Mouse (Mus musculus): ENCODE results near the gene Fam219a.

The Fam219a gene

DNA sequence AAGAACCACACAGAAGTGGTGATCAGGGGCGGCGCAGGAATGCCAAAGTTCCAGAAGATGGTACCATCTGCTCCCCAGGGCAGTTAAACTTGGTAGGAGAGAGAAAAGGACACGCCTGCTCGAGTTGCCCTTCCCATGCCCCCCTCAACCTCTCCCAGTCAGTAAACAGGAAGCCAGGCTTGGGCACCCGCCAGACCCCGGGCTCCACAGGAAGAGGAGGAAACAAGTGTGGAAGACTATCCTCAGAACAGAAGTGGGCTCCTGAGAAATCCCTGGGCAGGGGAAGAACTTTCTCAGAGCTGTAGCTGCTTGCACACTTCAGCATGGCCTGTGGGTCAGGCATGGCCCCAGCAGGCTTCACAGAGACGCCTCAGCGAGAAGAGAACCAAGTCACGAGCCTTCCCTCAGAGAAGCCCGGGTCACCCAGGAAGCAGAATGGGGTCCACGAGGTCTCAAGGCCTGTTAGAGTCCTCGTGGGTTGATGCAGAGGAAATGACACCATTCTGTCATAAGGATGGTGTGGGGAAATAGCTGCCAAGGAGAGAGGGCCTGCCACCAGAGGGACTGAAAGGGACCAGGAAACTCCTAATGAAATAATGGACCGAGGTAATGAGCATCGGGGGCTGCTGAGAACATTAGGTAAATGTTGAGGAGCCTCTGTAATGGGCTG, 14.2 kb downstream of the Fam219a start:
- WGBS: 56% methylated on average over 14 of the region's 14 CpGs

GRCm38 (mm10) chr4:41553116-41553515, 16.2 kb downstream of the Fam219a start:
- 68% methylated on average over 11 of the region's 11 CpGs for WGBS

DNA sequence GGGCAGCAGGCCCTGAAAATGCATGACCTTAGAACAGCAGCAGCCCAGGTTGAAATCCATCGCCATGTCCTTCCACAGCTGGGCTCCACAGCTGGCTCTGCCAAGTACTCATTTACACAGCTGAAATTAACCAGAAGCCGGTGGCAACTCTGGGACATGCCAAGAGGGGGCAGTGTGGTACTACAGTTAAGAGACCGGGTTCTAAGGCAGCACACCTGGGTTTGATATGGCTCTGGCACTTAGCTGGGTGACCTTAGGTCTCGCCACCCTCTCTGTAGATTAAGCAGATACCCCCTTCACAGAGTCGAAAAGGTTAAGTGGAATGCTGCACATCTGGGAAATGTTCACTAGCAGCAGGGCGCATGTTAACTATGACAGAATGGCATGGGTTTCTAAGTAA, 16.8 kb downstream of the Fam219a start:
- WGBS: 47% methylated on average over 6 of the region's 6 CpGs

GRCm38 (mm10) chr4:41547086-41547485, 22.3 kb downstream of the Fam219a start:
- 79% methylated on average over 1 of the region's 1 CpGs for WGBS

DNA sequence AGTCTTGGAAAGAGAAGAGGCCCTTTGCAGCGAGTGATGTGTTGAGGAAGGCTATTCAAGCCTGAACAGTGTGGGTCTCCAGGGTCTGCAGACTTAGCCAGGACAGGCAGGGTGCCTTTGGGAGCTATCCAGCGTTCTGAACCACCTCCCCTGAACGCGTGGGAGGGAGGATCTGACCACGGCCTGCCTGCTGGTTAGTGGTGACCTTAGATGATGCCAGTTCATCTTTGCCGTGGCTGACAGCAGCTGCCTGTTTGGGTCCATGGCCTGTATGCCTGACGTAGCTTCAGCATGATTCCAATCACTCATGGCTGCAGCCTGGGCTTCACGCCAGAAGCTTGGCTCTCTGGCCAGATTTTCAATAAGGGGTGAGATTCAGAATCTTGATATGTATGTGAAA, 23.4 kb downstream of the Fam219a start:
- WGBS: 15% methylated on average over 8 of the region's 8 CpGs

DNA sequence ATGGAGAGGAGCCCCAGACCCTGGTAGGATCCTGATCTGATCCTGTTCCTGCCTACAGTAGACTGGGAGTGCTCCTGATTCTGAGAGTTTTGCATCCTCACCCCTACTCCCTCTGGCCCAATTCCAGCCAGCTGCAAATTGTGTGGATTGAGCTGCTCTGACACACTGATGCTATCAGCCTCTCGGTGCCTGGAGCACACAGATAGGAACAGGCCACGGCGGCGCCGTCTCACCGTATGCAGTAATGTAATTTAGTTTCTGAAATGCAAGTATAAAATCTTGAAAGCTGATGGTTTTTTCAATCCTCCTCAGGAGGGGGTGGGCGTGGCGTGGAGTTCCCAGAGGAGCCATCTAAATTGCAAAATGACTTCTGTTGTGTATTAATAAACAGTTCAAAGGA, 27.2 kb downstream of the Fam219a start:
- WGBS: 60% methylated on average over 8 of the region's 8 CpGs

DNA sequence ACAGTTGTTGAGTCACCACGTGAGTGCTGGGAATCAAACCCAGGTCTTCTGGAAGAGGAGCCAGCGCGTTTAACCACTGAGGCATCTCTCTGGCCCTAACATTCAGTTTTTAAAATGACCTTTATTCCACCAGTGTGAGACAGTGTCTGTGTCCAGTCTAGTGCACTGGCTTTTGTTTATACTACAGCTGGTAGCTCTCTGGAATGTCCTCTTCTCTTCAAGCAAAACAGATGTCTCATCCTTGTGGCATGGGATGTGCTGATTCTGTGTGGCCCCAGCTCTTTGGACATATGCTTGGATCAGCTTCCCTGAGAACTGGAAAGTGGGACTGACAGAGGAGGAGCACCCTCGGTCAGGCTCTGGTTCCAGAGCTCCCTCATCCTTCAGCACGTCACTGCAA, 34.5 kb downstream of the Fam219a start:
- 80% methylated on average over 5 of the region's 5 CpGs for WGBS

- WGBS: 47% methylated on average over 6 of the region's 6 CpGs
Measured at GRCm38 (mm10) chr4:41532420-41532819, 36.9 kb downstream of the Fam219a start.

DNA sequence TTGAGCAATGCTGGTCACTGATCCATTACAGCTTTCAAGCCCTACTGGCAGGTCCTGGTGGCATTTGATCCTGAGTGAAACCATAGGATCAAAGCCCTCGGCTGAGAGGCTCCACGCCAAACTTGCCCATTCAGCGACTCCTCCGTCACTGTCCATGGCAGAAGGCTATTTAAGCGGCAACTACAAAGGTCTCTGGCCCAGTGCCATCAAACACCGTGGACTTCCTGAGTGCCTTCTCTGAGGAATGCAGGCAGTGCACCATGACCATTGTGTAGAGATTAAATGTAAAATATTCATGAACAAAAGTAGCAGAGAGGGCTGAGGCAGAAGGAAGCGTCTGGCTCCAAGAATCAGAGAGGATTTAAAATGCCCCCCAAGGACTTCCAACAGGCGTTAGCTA, 41.3 kb downstream of the Fam219a start:
- 46% methylated on average over 8 of the region's 8 CpGs for WGBS

DNA sequence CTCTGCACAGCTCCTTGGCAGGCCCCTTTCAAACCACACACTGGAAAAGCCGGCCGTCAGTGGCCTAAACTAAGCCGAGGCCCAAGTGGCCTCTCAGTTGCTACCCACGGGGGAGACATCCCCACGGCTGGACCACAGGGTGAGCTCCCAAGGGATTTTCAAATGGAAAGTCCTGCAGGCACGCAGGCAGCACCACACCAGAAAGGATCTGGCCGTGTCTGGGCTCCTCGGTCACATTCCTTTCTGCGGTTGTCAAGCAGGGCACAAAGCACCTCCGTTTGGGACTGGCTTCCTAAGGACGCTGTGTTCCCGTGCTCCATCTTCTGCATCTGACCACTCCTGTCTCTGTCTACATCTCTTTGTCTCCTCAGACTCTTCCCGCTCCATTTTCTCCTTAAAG, 42.3 kb downstream of the Fam219a start:
- WGBS: 56% methylated on average over 13 of the region's 13 CpGs

GRCm38 (mm10) chr4:41526553-41526952, 42.8 kb downstream of the Fam219a start:
- WGBS: 31% methylated on average over 7 of the region's 7 CpGs

DNA sequence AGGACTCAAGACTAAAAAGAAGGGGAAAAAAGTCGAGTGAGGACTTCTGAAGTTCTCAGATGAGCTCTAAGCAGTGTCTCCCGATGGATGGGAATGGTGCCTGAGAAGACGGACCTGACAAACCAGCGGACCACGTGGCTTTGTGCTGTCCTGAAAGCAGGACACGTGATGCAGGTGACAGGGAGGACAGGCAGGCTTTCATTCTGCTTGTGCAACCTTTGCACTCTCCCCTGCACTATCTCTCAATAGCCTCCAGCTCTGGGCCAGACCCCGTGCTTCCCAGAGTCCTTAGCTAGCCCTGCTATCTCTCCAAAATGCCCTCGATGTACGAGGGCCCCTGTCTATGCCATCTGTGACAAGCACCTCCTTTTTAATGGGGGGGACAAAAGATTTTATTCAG, 44.5 kb downstream of the Fam219a start:
- 76% methylated on average over 9 of the region's 9 CpGs for WGBS

GRCm38 (mm10) chr4:41523839-41524238, 45.5 kb downstream of the Fam219a start:
- WGBS: 86% methylated on average over 7 of the region's 7 CpGs

DNA sequence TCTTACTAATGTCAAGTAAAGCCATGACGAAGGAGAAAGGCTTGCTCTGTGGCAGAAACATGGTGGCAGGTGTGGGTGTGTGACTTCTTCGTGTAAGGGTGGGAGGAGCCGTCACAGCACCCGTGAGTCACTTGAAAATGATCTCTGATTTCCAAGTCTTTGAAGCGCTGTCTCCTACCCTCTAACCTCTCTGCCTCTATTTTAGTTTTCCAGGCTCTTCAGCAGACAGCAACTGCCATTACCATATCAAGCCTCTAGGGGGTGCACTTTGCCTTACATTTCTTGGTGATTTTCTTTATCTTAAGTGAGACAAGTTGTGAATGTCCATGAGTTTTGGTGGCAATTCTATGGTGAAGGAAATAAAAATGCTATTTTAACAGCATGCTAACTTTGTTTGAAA, 46.5 kb downstream of the Fam219a start:
- WGBS: 33% methylated on average over 5 of the region's 5 CpGs

DNA sequence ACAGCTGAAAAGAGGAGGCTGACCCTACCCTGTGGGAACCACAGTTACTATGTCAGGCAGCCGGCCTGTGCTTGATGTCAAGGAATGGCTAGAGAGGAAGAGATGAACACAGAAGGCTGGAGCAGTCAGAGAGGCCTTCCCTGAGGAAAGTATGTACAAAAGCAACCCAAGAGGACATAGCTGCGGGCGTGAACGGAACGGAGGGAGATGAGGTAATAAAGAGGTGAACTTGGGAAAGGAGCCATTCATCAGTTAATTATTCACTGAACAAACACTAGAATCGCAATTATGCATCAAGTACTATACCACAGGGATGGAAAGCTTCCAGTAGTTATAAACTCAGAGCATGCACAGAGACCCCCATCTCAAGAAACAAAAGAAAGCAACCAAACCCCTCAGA, 47.2 kb downstream of the Fam219a start:
- 81% methylated on average over 6 of the region's 6 CpGs for WGBS

DNA sequence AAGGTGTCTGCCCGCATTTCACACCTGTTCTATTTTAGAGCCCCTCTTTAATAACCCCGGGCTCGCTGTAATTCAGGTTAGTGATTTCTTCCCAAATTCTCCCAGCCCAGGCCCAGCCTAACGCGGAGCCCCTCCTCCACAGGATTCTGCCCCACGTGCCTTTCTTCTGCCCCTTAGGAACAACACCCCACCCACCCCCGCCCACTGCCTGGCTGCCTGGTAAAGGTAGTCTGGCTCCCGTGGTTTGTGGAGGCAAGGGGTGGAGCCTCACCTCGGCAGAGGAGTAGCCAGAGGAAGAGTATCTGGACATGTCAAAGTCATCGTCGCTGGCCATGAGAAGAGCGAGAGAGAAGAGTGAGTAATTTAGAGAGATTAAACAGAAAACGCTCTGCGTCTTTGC, 48.7 kb downstream of the Fam219a start:
- WGBS: 43% methylated on average over 14 of the region's 14 CpGs

- 92% methylated on average over 5 of the region's 5 CpGs for WGBS
Measured at GRCm38 (mm10) chr4:41519195-41519594, 50.1 kb downstream of the Fam219a start.

DNA sequence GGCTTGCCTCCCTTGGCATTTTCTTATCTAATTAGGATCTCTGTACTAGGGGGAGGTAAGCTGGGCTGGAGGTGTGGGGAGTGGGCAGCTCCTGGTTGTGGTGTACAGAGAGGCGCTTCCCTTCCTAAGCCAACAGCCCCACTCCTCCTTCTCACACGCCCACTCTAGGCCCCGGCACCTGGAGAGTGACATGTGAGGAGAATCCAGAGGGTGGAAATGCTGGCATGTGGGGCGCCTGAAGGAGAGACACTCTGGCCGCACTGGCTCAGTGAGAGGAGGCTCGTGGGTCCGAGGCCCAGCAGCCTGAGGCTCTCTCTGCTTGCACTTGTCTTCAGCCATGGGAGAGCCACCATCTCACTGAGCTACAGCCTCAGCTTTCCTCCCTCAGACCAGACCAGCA, 51.0 kb downstream of the Fam219a start:
- 50% methylated on average over 7 of the region's 7 CpGs for WGBS

GRCm38 (mm10) chr4:41517233-41517632, 52.1 kb downstream of the Fam219a start, which contains the start of gene 1110017D15Rik:
1110017D15Rik (minus strand) TSS chr4:41517333.
- WGBS: 90% methylated on average over 2 of the region's 2 CpGs

DNA sequence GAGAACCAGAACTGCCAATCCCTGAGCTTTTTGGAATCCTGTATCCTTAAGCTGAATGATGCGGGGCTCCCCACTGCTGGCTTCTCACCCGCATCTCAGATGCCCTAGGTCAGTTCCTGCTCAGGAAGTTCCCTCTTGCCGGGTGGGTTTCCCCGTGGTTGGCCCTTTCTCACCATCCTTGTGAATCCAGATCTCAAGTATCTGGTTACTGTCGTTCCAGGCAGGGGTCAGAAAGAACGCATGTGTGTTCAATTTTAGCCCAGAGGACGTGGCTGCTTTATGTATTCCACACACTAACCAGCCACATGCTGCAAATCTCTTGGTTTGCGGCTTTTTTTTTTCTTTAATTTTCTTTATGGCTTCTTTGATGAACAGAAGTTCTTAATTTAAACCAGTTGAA, 55.6 kb downstream of the Fam219a start:
- WGBS: 18% methylated on average over 8 of the region's 8 CpGs

- WGBS: 32% methylated on average over 4 of the region's 4 CpGs
Measured at GRCm38 (mm10) chr4:41513309-41513708, 56.0 kb downstream of the Fam219a start.

DNA sequence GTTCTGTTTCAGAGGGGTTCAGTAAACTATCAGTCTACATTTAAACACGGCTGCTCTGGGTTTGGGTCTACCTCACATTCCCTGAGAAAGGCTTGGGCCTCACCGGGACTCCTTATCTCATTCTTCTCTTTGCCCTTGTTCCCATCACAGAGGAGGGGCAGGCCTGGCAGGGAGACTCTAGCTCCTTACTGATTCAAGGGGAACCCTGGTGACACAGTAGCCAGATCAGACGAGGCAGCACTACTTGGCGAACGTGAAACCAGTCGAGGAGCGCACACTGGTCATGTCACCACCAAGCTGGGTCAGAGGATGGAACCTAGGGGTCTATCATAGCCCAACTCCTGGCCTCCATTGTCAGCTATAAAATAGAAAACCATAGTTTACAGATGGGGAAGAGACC, 61.3 kb downstream of the Fam219a start:
- 83% methylated on average over 7 of the region's 7 CpGs for WGBS

GRCm38 (mm10) chr4:41507326-41507924, 61.9 kb downstream of the Fam219a start:
- 19% methylated on average over 22 of the region's 22 CpGs for WGBS

DNA sequence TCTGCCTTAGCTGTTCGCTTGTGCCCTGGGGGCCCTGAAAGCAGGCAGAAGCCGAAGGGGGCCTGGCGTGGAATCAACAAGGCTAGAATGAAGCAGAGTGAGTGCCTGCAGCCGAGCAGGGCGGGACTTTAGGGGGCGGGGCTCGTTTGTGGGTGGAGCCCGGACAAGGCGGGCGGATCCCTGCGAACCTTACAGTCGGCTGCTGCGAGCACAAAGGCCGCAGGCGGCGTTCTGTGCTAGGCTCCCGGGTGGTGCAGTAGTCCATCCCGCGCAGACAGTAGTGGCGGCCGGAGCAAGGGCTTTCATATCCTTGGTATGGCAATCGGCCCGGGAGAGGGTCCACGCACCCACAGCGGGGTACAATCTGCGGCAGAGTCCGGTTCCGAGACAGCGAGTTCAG, 62.4 kb downstream of the Fam219a start:
- under 1% methylated on average over 29 of the region's 29 CpGs for WGBS
